Mouse (Mus musculus) thymus, postnatal 36 days (tissue): ENCODE results near the gene Cab39.
A peak's percentile ranks its signal among the peaks of the same experiment; 100 is the strongest.
"Not testable (repeated sequence)": the region's sequence is repeated elsewhere in the genome, so short reads cannot be mapped to it uniquely, and the experiment has no call there.

ENCODE experiments used
- DNase-seq, 2 experiments: peaks; one replicate each; pipeline ENCODE4 v3.0.0; 2022; ENCODE audit warnings: mixed read lengths in 2 of 2

The Cab39 gene

GRCm38 (mm10) chr1:85791476-85791875 is 1.8 kb upstream of the Cab39 start:
- no peak for DNase-seq

- DNase-seq: peak; percentile 46 to 51
Measured at GRCm38 (mm10) chr1:85794106-85794771, 998 bp downstream of the Cab39 start.

- DNase-seq: no peak
Measured at GRCm38 (mm10) chr1:85795196-85795595, 2.0 kb downstream of the Cab39 start.

- DNase-seq: no peak
Measured at GRCm38 (mm10) chr1:85799776-85800175, 6.5 kb downstream of the Cab39 start.

- no peak for DNase-seq
Measured at GRCm38 (mm10) chr1:85802517-85802916, 9.3 kb downstream of the Cab39 start.

- DNase-seq: no peak
Measured at GRCm38 (mm10) chr1:85804551-85804950, 11.3 kb downstream of the Cab39 start.

DNA sequence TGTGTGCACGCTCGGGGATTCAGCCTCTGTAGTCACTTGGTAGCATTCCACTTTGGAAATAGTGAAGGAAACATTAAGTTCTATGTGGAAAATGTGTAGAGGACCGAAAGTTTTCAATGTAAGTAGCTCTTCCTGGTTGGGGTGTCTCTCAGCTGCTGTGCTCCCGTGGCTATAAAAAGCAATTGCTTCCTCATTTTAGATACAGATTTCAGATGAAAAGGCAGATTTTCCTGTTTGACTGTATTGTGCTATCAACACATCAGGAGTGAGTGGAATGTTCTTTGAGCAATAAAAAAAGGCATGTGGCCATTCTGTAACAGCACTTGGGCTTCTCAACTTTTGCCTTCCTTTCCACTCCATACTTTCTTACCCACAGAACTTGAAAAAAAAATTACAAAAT is 16.0 kb downstream of the Cab39 start:
- DNase-seq: no peak

- no peak for DNase-seq
Measured at GRCm38 (mm10) chr1:85810343-85810742, 17.1 kb downstream of the Cab39 start.

DNA sequence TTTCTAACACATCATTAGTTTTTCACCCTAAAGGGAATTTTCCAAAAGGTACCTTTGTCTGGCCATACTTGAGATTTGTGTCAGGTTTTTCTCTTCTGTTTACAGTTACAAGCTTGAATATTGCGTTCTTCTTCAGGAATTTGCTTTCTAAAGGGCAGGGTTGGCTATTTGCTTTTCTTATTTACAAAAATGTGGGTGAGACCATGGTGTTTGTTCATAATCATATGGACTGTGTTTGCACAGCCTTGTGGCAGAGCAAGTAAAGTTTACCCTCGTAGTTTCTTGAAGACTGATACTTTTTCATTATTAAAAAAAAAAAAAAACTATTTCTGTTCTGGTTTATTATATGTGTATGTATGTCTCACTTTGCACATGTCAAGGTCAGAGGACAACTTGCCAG is 17.5 kb downstream of the Cab39 start:
- no peak for DNase-seq

DNA sequence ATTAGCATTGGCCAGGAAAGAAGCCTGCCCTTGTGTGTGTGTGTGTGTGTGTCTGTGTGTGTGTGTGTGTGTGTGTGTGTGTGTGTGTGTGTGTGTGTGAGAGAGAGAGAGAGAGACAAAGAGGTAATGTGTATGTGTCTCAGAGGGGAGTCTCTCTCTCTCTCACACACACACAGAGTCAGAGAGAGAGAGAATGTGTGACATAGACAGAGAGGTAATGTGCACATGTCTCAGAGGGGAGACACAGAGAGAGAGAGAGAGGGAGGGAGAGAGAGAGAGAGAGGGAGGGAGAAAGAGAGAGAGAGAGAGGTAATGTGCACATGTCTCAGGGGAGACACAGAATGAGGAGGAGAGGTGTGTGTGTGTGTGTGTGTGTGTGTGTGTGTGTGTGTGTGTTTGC is 21.0 kb downstream of the Cab39 start:
- not testable (repeated sequence) for DNase-seq

GRCm38 (mm10) chr1:85818121-85818520 is 24.9 kb downstream of the Cab39 start:
- no peak for DNase-seq

- DNase-seq: no peak
Measured at GRCm38 (mm10) chr1:85819695-85820094, 26.5 kb downstream of the Cab39 start.

- no peak for DNase-seq
Measured at GRCm38 (mm10) chr1:85822239-85822638, 29.0 kb downstream of the Cab39 start.

- DNase-seq: no peak
Measured at GRCm38 (mm10) chr1:85824905-85825304, 31.7 kb downstream of the Cab39 start.

GRCm38 (mm10) chr1:85827166-85827565 is 33.9 kb downstream of the Cab39 start:
- no peak for DNase-seq

DNA sequence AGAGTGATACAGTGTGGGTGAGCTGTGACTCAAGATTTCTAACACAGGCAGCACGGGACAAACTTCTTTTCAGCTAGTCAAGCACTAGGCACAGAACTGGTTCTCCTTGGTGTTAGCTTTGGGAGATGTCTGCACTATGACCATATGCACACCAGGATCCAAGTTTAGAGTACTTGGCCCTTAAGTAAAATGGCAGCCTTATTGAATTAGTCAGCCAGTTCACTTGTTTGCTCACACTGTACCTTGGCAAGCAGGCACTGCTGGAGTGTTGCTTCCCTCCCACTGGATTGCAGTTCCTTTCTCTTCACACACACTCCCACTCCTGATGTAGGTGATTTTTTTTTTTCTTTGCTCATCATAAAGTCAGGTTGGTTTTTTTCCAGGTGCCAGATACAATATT is 35.8 kb downstream of the Cab39 start:
- no peak for DNase-seq

DNA sequence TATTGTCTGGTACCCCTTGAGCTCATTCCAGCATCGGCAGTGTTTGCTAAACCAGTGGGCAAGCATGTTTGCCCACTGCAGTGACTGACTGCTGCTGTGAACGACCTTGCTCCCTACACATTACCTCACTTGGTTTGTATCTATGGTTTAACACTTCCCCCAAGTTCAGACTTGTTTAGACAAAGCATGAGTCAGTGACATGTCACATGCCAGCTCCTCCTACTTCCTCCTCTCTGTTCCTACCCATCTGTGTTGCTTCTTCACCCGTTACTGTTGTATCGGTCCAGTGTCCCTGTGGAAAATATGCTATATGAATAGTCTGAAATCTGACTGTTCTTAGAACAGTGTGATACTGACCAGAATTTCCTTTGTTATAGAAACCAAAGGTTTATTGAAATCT is 44.8 kb downstream of the Cab39 start:
- no peak for DNase-seq

DNA sequence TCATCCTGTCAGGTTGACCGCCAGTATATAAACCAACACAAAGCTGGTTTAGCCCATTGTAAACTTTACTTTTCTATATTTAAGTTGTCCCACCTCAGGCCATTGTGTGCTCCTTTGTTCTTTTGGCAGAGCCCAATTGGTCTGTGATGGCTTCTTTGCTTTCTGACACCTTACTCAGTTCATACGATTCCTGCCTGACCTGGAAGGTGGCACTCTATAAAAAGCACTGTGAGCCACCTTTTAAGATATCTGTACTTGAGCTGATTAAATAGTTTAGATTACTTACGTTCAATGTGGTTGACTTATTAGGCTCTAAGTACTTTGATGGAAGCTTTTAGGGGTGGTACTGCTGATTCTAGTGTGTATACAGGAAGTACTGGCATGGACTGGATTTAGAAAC is 46.1 kb downstream of the Cab39 start:
- no peak for DNase-seq

- no peak for DNase-seq
Measured at GRCm38 (mm10) chr1:85839790-85840189, 46.5 kb downstream of the Cab39 start.

- no peak for DNase-seq
Measured at GRCm38 (mm10) chr1:85840421-85840820, 47.2 kb downstream of the Cab39 start.

DNA sequence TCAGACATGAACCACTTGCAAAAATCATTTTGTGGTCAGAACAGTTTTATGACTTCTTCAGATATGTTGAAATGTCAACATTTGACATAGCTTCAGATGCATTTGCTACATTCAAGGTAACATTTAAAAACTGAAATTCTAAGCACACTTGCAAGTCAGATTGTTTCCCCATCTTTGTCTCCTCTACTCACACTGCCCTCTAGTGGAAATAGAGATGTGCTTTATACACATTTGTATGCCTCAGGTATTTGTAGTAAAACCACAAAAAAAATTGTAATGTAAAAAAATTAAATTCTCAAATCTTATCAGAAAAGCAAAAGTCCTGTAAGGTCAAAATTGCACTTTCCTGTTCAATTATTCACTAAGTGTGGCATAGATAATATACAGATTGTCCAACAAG is 49.0 kb downstream of the Cab39 start:
- DNase-seq: no peak

DNA sequence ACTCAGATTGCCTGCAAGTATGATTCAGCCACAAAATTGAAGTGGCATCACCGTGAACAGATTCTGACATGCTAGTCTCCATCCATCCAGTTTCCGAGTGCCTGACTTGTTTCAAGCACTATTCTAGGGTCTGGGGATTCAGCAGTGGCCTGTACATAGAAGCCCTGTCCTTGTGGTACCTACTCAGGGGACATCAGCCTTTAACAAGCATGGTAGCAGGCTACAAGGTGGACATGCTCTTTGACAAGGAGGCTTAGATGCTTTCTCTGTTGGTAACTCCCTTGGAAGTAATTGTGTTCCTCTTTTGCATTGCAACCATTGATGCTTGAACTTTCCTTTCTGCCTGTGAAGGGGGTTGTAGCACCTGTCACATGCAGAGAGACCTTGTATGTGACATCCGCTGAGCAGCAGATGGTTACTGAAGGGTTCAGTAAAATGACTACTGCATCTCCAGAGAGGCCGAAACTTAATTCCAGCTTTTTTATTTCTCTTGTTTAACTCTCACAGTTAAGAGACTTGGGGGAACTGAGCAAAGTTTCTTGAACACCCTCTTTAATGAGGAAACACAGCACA is 50.1 kb downstream of the Cab39 start:
- DNase-seq: no peak

DNA sequence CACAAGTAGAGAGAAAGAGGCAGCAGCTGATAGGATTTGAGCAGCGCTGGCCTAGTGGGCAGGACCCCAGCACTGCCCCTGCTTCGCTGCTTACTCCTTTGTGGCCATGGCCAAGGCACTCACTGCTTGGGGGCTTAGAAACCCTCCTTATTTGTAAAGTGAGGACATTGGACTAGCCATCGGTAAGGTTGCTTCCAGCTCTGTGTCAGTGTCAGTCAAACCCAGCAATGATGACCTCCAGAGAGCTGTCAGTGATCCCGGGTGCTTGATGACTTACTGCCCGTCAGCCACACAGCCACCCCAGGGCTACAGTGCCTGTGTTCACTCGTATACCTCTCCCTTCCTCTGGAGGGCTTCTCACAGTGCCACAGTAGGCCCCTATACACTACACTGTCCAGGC is 51.7 kb downstream of the Cab39 start:
- DNase-seq: no peak

DNA sequence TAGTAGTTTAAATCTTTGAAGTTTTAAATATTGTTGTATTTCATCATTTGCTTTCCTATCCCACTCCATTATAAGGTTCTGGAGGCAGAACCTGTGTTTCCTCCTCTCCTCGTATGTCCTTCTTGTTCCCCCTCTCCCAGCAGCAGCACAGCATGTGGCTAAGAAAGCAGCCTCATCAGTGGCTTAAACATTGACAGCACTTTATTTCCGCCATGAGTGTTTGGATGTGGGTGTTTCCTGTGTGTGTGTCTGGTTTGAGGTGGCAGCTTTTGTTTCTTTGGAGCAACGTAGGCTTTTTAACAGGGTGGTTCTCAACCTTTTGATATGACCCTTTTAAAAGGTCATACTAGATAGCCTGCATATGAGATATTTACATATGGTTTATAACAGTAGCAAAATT is 52.2 kb downstream of the Cab39 start:
- DNase-seq: no peak

DNA sequence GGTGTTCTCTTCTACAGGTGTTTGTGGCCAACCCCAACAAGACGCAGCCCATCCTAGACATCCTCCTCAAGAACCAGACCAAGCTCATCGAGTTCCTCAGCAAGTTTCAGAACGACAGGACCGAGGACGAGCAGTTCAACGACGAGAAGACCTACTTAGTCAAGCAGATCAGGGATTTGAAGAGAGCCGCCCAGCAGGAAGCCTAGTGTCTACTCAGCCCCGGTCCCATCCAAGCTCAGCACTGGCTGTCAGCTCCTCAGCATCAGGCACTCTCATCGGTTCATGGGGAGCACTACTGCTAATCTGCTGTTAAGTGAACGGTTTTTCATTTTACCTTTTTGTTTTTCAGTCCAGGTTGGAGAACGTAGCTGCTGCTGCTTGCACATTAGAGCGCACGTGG is 55.8 kb downstream of the Cab39 start:
- no peak for DNase-seq
